Mouse (Mus musculus) MEL (cell line): ENCODE data around the gene Insig1. TPM values are rescaled to one million over a fixed set of nuclear protein-coding genes. Genes with fewer than 3 reads are reported as not detected.

Experiments
- DNase-seq: peaks from one replicate; pipeline ENCODE4 v3.0.0; 2011; ENCODE audit warnings: low read depth, low spot score
- H3K27ac ChIP-seq: 2 replicates; pipeline ENCODE4 v1.5.1; 2012; ENCODE audit warnings: low read depth, mild to moderate bottlenecking, control low read depth, low read length, moderate library complexity; ENCODE audit not compliant: control insufficient read depth
- H3K27me3 ChIP-seq, 2 experiments: fragments of 150-350 bp in 1 of 2; sonication (generic) in 1 of 2; 2 replicates each; pipeline ENCODE4 v1.6.1; 2012; ENCODE audit warnings: low read length in 2 of 2, mild to moderate bottlenecking in 2 of 2, improper control_type of control experiment in 1 of 2, moderate library complexity in 1 of 2; ENCODE audit not compliant: insufficient read depth in 2 of 2, control insufficient read depth in 1 of 2
- H3K36me3 ChIP-seq, 2 experiments: 2 replicates each; pipeline ENCODE4 v1.6.1; 2012 to 2014; ENCODE audit warnings: low read length in 2 of 2, improper control_type of control experiment in 1 of 2, inconsistent platforms in 1 of 2, mild to moderate bottlenecking in 1 of 2; ENCODE audit not compliant: insufficient read depth in 2 of 2, control insufficient read depth in 1 of 2
- H3K4me1 ChIP-seq, 2 experiments: fragments of 150-350 bp in 1 of 2; sonication (generic) in 1 of 2; 2 replicates each; pipeline ENCODE4 v1.6.1; 2012; ENCODE audit warnings: low read length in 2 of 2, improper control_type of control experiment in 1 of 2, mild to moderate bottlenecking in 1 of 2; ENCODE audit not compliant: insufficient read depth in 2 of 2, control insufficient read depth in 1 of 2
- H3K4me3 ChIP-seq, 2 experiments: fragments of 150-350 bp in 1 of 2; sonication (generic) in 1 of 2; 2 replicates each; pipeline ENCODE4 v1.5.1; 2012; ENCODE audit warnings: low read depth in 2 of 2, low read length in 2 of 2, mild to moderate bottlenecking in 2 of 2, moderate library complexity in 2 of 2, control low read depth in 1 of 2, improper control_type of control experiment in 1 of 2; ENCODE audit not compliant: control insufficient read depth in 1 of 2, insufficient read depth in 1 of 2
- H3K79me2 ChIP-seq: 2 replicates; pipeline ENCODE4 v1.6.1; 2012; ENCODE audit warnings: mild to moderate bottlenecking, low read length, moderate library complexity; ENCODE audit not compliant: control insufficient read depth, poor library complexity, insufficient read depth
- H3K9ac ChIP-seq: 2 replicates; pipeline ENCODE4 v1.6.1; 2012; ENCODE audit warnings: low read depth, mild to moderate bottlenecking, control low read depth, low read length, moderate library complexity; ENCODE audit not compliant: control insufficient read depth, poor library complexity, severe bottlenecking
- H3K9me3 ChIP-seq: fragments of 150-350 bp; sonication (generic); replicated peaks from 2 replicates; pipeline ENCODE4 v1.6.1; 2012; ENCODE audit warnings: mild to moderate bottlenecking, low read length, improper control_type of control experiment, moderate library complexity; ENCODE audit not compliant: insufficient read depth
- CHD1 ChIP-seq: IDR thresholded peaks from 2 replicates; pipeline ENCODE4 v1.6.1; 2012; ENCODE audit warnings: low read depth, mild to moderate bottlenecking, inconsistent platforms, low read length, improper control_type of control experiment
- CHD2 ChIP-seq: IDR thresholded peaks from 2 replicates; pipeline ENCODE4 v1.6.1; 2011; ENCODE audit warnings: low read length, improper control_type of control experiment
- E2F4 ChIP-seq: IDR thresholded peaks from 2 replicates; pipeline ENCODE4 v1.6.1; 2011; ENCODE audit warnings: low read depth, low read length, improper control_type of control experiment, borderline replicate concordance
- ELF1 ChIP-seq: IDR thresholded peaks from 2 replicates; pipeline ENCODE4 v1.6.1; 2014; ENCODE audit warnings: low read depth, mild to moderate bottlenecking, inconsistent platforms, low read length, improper control_type of control experiment, moderate library complexity
- EP300 ChIP-seq, 2 experiments: IDR thresholded peaks; 2 replicates each; pipeline ENCODE4 v1.6.1; 2011; ENCODE audit warnings: improper control_type of control experiment in 2 of 2, low read length in 2 of 2, low read depth in 1 of 2, mild to moderate bottlenecking in 1 of 2
- ETS1 ChIP-seq: IDR thresholded peaks from 2 replicates; pipeline ENCODE4 v1.6.1; 2012; ENCODE audit warnings: low read depth, mild to moderate bottlenecking, inconsistent platforms, low read length, improper control_type of control experiment, moderate library complexity
- GABPA ChIP-seq: IDR thresholded peaks from 2 replicates; pipeline ENCODE4 v1.6.1; 2012; ENCODE audit warnings: low read depth, mild to moderate bottlenecking, inconsistent platforms, low read length, improper control_type of control experiment, moderate library complexity
- GATA1 ChIP-seq: IDR thresholded peaks from 2 replicates; pipeline ENCODE4 v1.6.1; 2011; ENCODE audit warnings: low read depth, low read length, improper control_type of control experiment
- HCFC1 ChIP-seq: IDR thresholded peaks from 2 replicates; pipeline ENCODE4 v1.6.1; 2012; ENCODE audit warnings: low read depth, mild to moderate bottlenecking, inconsistent platforms, low read length, improper control_type of control experiment, moderate library complexity
- JUND ChIP-seq: IDR thresholded peaks from 2 replicates; pipeline ENCODE4 v1.6.1; 2011; ENCODE audit warnings: low read depth, mild to moderate bottlenecking, improper control_type of control experiment, low read length
- KAT2A ChIP-seq: conservative IDR thresholded peaks from 2 replicates; pipeline ENCODE4 v1.6.1; 2012; ENCODE audit warnings: low read depth, low read length, improper control_type of control experiment, inconsistent platforms
- MAFK ChIP-seq: IDR thresholded peaks from 2 replicates; pipeline ENCODE4 v1.6.1; 2011; ENCODE audit warnings: low read depth, mild to moderate bottlenecking, low read length, improper control_type of control experiment, borderline replicate concordance
- MEF2A ChIP-seq: IDR thresholded peaks from 2 replicates; pipeline ENCODE4 v1.6.1; 2014; ENCODE audit warnings: low read depth, mild to moderate bottlenecking, inconsistent platforms, low read length, improper control_type of control experiment; ENCODE audit not compliant: poor library complexity, insufficient replicate concordance, severe bottlenecking; ENCODE audit errors: extremely low read depth
- MXI1 ChIP-seq: IDR thresholded peaks from 2 replicates; pipeline ENCODE4 v1.6.1; 2011; ENCODE audit warnings: mild to moderate bottlenecking, low read depth, low read length, improper control_type of control experiment
- NRF1 ChIP-seq: IDR thresholded peaks from 2 replicates; pipeline ENCODE4 v1.6.1; 2014; ENCODE audit warnings: low read depth, mild to moderate bottlenecking, inconsistent platforms, low read length, improper control_type of control experiment, moderate library complexity; ENCODE audit not compliant: poor library complexity, insufficient read depth, severe bottlenecking
- POLR2AphosphoS2 ChIP-seq: IDR thresholded peaks from 2 replicates; pipeline ENCODE4 v1.6.1; 2011; ENCODE audit warnings: low read length, improper control_type of control experiment
- RAD21 ChIP-seq: IDR thresholded peaks from 2 replicates; pipeline ENCODE4 v1.6.1; 2011; ENCODE audit warnings: mild to moderate bottlenecking, low read depth, low read length, improper control_type of control experiment
- RCOR1 ChIP-seq: IDR thresholded peaks from 2 replicates; pipeline ENCODE4 v1.6.1; 2012; ENCODE audit warnings: low read depth, mild to moderate bottlenecking, inconsistent platforms, low read length, improper control_type of control experiment
- TAL1 ChIP-seq: IDR thresholded peaks from 2 replicates; pipeline ENCODE4 v1.6.1; 2012; ENCODE audit warnings: mild to moderate bottlenecking, inconsistent platforms, low read length, moderate library complexity, mixed read lengths
- TBP ChIP-seq: IDR thresholded peaks from 2 replicates; pipeline ENCODE4 v1.8.0; 2011; ENCODE audit warnings: low read depth, low read length, improper control_type of control experiment
- TCF12 ChIP-seq: IDR thresholded peaks from 2 replicates; pipeline ENCODE4 v1.6.1; 2014; ENCODE audit warnings: low read depth, mild to moderate bottlenecking, inconsistent platforms, low read length, improper control_type of control experiment, moderate library complexity
- UBTF ChIP-seq: IDR thresholded peaks from 2 replicates; pipeline ENCODE4 v1.6.1; 2012; ENCODE audit warnings: low read depth, mild to moderate bottlenecking, inconsistent platforms, low read length, improper control_type of control experiment, moderate library complexity, borderline replicate concordance; ENCODE audit not compliant: insufficient read depth
- USF2 ChIP-seq, 2 experiments: IDR thresholded peaks; 2 replicates each; pipeline ENCODE4 v1.6.1; 2011 to 2012; ENCODE audit warnings: improper control_type of control experiment in 2 of 2, low read length in 2 of 2, borderline replicate concordance in 1 of 2, inconsistent platforms in 1 of 2, low read depth in 1 of 2, mild to moderate bottlenecking in 1 of 2; ENCODE audit not compliant: insufficient read depth in 1 of 2
- ZKSCAN1 ChIP-seq: IDR thresholded peaks from 2 replicates; pipeline ENCODE4 v1.6.1; 2012; ENCODE audit warnings: low read depth, mild to moderate bottlenecking, inconsistent platforms, low read length, improper control_type of control experiment, moderate library complexity
- ZMIZ1 ChIP-seq: IDR thresholded peaks from 2 replicates; pipeline ENCODE4 v1.6.1; 2012; ENCODE audit warnings: low read depth, mild to moderate bottlenecking, inconsistent platforms, low read length, improper control_type of control experiment, moderate library complexity
- ZNF384 ChIP-seq: IDR thresholded peaks from 2 replicates; pipeline ENCODE4 v1.6.1; 2012; ENCODE audit warnings: low read depth, mild to moderate bottlenecking, inconsistent platforms, low read length, improper control_type of control experiment
- polyA plus RNA-seq, 2 experiments: library from polyadenylated mRNA; stranded (reverse) in 1 of 2; unstranded in 1 of 2; fragments of >175 nt in 1 of 2; fragments of >200 nt in 1 of 2; gene quantifications; 2 replicates each; pipeline versions ENCODE4 v1.2.1 to v1.2.4; 2012; ENCODE audit warnings: low replicate concordance in 2 of 2, low read depth in 1 of 2; ENCODE audit not compliant: insufficient read length in 2 of 2, insufficient read depth in 1 of 2, missing spikeins in 1 of 2
- total RNA-seq: library from RNA; depleted of rRNA; stranded (reverse); fragments of 300-350 nt; gene quantifications from 2 replicates; pipeline ENCODE4 v1.2.3, GENCODE M21; 2012

Insig1 gene
- total and polyA plus RNA-seq, 3 experiments: 61.3 to 73.2 TPM; not detected in 1

GRCm38 (mm10) chr5:28110881-28111280 is 39.7 kb downstream of the Insig1 start:
- Histone ChIP-seq H3K4me1 (no peaks in the 10 kb centered on the region), H3K9me3 (no peaks in the 10 kb centered on the region), H3K4me3 (no peak overlapping the region), H3K79me2 (no peaks in the 10 kb centered on the region), H3K27ac (no peak overlapping the region), H3K9ac (no peak overlapping the region), H3K36me3 (no peaks in the 10 kb centered on the region), H3K27me3 (no peaks in the 10 kb centered on the region)
- DNase-seq: no peak
- TF ChIP-seq GABPA: no peak
- no peak for TF ChIP-seq TBP
- TF ChIP-seq RCOR1: no peak
- no peak for TF ChIP-seq KAT2A
- no peak for TF ChIP-seq MEF2A
- no peak for TF ChIP-seq USF2 (IDR thresholded peaks at IDR 0.05; ENCODE audit: borderline replicate concordance in 1 of 2, insufficient read depth in 1 of 2, low read depth in 1 of 2, low read length in 2 of 2)
- TF ChIP-seq RAD21: no peak
- no peak for TF ChIP-seq ETS1
- TF ChIP-seq TCF12: no peak
- no peak for TF ChIP-seq ELF1
- TF ChIP-seq UBTF: no peak
- no peak for TF ChIP-seq HCFC1
- no peak for TF ChIP-seq EP300 (IDR thresholded peaks at IDR 0.05; ENCODE audit: low read depth in 1 of 2, low read length in 2 of 2)
- no peak for TF ChIP-seq ZKSCAN1
- no peak for TF ChIP-seq POLR2AphosphoS2
- no peak for TF ChIP-seq JUND
- TF ChIP-seq ZNF384: no peak
- TF ChIP-seq CHD1: no peak

- Histone ChIP-seq H3K9me3 (no peaks in the 10 kb centered on the region), H3K36me3 (no peaks in the 10 kb centered on the region), H3K27me3 (no peaks in the 10 kb centered on the region), H3K4me3 (no peak overlapping the region), H3K27ac (no peak overlapping the region), H3K9ac (no peak overlapping the region), H3K4me1 (no peaks in the 10 kb centered on the region), H3K79me2 (no peaks in the 10 kb centered on the region)
- no peak for DNase-seq
- TF ChIP-seq CHD2 (no peak), NRF1 (no peak), TBP (no peak), E2F4 (no peak), GATA1 (no peak), MXI1 (no peak), TCF12 (no peak), ZMIZ1 (no peak), MAFK (no peak), ZNF384 (no peak), GABPA (no peak), TAL1 (no peak), ETS1 (no peak), POLR2AphosphoS2 (no peak), JUND (no peak), HCFC1 (no peak)
Observed at GRCm38 (mm10) chr5:28117251-28117880, 46.2 kb downstream of the Insig1 start.
